Mouse (Mus musculus): ENCODE data around the gene Wwp2. TPM values are rescaled to one million over a fixed set of nuclear protein-coding genes. Genes with fewer than 3 reads are reported as not detected.

Wwp2 gene
- polyA plus RNA-seq, 1 experiment, result 44.0 TPM

- peaks cover 16% of the 10 kb centered on the region; the same call in 1 of the 2 replicates for H3K4me1 ChIP-seq (ENCODE audit: control insufficient read depth, insufficient read depth, low read length)
- H3K36me3 ChIP-seq (ENCODE audit: control insufficient read depth, insufficient read depth, low read length), result no peaks in the 10 kb centered on the region; the same call in 1 of the 2 replicates
- H3K27ac ChIP-seq (ENCODE audit: insufficient read depth, low read depth, low read length), result no peak overlapping the region; the same call in 1 of the 2 replicates
- no peak overlapping the region for H3K4me3 ChIP-seq (ENCODE audit: insufficient read depth, low read depth, low read length)
- no peak for DNase-seq
- no peaks in the 10 kb centered on the region for H3K27me3 ChIP-seq (replicated peaks; ENCODE audit: control insufficient read depth, insufficient read depth, low read length)
- WGBS, result 67% methylated on average over 13 of the region's 13 CpGs
- TF ChIP-seq POLR2A (IDR thresholded peaks at IDR 0.05; ENCODE audit: low read depth, low read length) (no peak), CTCF (conservative IDR thresholded peaks at IDR 0.05; ENCODE audit: insufficient read depth, insufficient read length, low read depth, low read length) (no peak)
Observed at GRCm38 (mm10) chr8:107504239-107504985, 68.2 kb downstream of the Wwp2 start.

GRCm38 (mm10) chr8:107505271-107505670 lies 69.1 kb downstream of the Wwp2 start:
- no peak overlapping the region for H3K4me3 ChIP-seq (ENCODE audit: insufficient read depth, low read depth, low read length)
- DNase-seq, result no peak
- WGBS, result 89% methylated on average over 4 of the region's 4 CpGs
- no peaks in the 10 kb centered on the region for H3K27me3 ChIP-seq (replicated peaks; ENCODE audit: control insufficient read depth, insufficient read depth, low read length)
- no peak overlapping the region for H3K27ac ChIP-seq (ENCODE audit: insufficient read depth, low read depth, low read length)
- H3K36me3 ChIP-seq (ENCODE audit: control insufficient read depth, insufficient read depth, low read length), result no peaks in the 10 kb centered on the region; the same call in 1 of the 2 replicates
- peaks cover 13% of the 10 kb centered on the region; the same call in 1 of the 2 replicates for H3K4me1 ChIP-seq (ENCODE audit: control insufficient read depth, insufficient read depth, low read length)
- TF ChIP-seq CTCF (conservative IDR thresholded peaks at IDR 0.05; ENCODE audit: insufficient read depth, insufficient read length, low read depth, low read length) (no peak), POLR2A (IDR thresholded peaks at IDR 0.05; ENCODE audit: low read depth, low read length) (no peak)

- no peak for TF ChIP-seq CTCF (conservative IDR thresholded peaks at IDR 0.05; ENCODE audit: insufficient read depth, insufficient read length, low read depth, low read length)
- TF ChIP-seq POLR2A (IDR thresholded peaks at IDR 0.05; ENCODE audit: low read depth, low read length), result no peak
- H3K4me1 ChIP-seq (ENCODE audit: control insufficient read depth, insufficient read depth, low read length), result peaks cover 13% of the 10 kb centered on the region; the same call in 1 of the 2 replicates
- 96% methylated on average over 1 of the region's 1 CpGs for WGBS
- DNase-seq, result no peak
- H3K36me3 ChIP-seq (ENCODE audit: control insufficient read depth, insufficient read depth, low read length), result no peaks in the 10 kb centered on the region; the same call in 1 of the 2 replicates
- H3K27ac ChIP-seq (ENCODE audit: insufficient read depth, low read depth, low read length), result no peak overlapping the region
- H3K27me3 ChIP-seq (replicated peaks; ENCODE audit: control insufficient read depth, insufficient read depth, low read length), result no peaks in the 10 kb centered on the region
- H3K4me3 ChIP-seq (ENCODE audit: insufficient read depth, low read depth, low read length), result no peak overlapping the region
Observed at GRCm38 (mm10) chr8:107507019-107507418, 70.9 kb downstream of the Wwp2 start.

GRCm38 (mm10) chr8:107510204-107510603 lies 74.0 kb downstream of the Wwp2 start:
- no peaks in the 10 kb centered on the region; the same call in 1 of the 2 replicates for H3K36me3 ChIP-seq (ENCODE audit: control insufficient read depth, insufficient read depth, low read length)
- H3K4me3 ChIP-seq (ENCODE audit: insufficient read depth, low read depth, low read length), result no peak overlapping the region
- 93% methylated on average over 5 of the region's 5 CpGs for WGBS
- no peak for DNase-seq
- no peaks in the 10 kb centered on the region for H3K27me3 ChIP-seq (replicated peaks; ENCODE audit: control insufficient read depth, insufficient read depth, low read length)
- TF ChIP-seq POLR2A (IDR thresholded peaks at IDR 0.05; ENCODE audit: low read depth, low read length) (no peak), CTCF (conservative IDR thresholded peaks at IDR 0.05; ENCODE audit: insufficient read depth, insufficient read length, low read depth, low read length) (no peak)
- no peaks in the 10 kb centered on the region for H3K4me1 ChIP-seq (ENCODE audit: control insufficient read depth, insufficient read depth, low read length)
- no peak overlapping the region for H3K27ac ChIP-seq (ENCODE audit: insufficient read depth, low read depth, low read length)

- Histone ChIP-seq H3K36me3 (ENCODE audit: control insufficient read depth, insufficient read depth, low read length) (no peaks in the 10 kb centered on the region; the same call in 1 of the 2 replicates), H3K4me1 (ENCODE audit: control insufficient read depth, insufficient read depth, low read length) (no peaks in the 10 kb centered on the region), H3K27ac (ENCODE audit: insufficient read depth, low read depth, low read length) (no peak overlapping the region), H3K4me3 (ENCODE audit: insufficient read depth, low read depth, low read length) (no peak overlapping the region), H3K27me3 (replicated peaks; ENCODE audit: control insufficient read depth, insufficient read depth, low read length) (no peaks in the 10 kb centered on the region)
- no peak for DNase-seq
- TF ChIP-seq POLR2A (IDR thresholded peaks at IDR 0.05; ENCODE audit: low read depth, low read length) (no peak), CTCF (conservative IDR thresholded peaks at IDR 0.05; ENCODE audit: insufficient read depth, insufficient read length, low read depth, low read length) (no peak)
- WGBS, result 96% methylated on average over 3 of the region's 3 CpGs
Observed at GRCm38 (mm10) chr8:107510766-107511165, 74.6 kb downstream of the Wwp2 start.

GRCm38 (mm10) chr8:107513249-107513648 lies 77.1 kb downstream of the Wwp2 start:
- H3K27me3 ChIP-seq (replicated peaks; ENCODE audit: control insufficient read depth, insufficient read depth, low read length), result no peaks in the 10 kb centered on the region
- H3K4me3 ChIP-seq (ENCODE audit: insufficient read depth, low read depth, low read length), result no peak overlapping the region
- H3K36me3 ChIP-seq (ENCODE audit: control insufficient read depth, insufficient read depth, low read length), result no peaks in the 10 kb centered on the region
- no peak overlapping the region for H3K27ac ChIP-seq (ENCODE audit: insufficient read depth, low read depth, low read length)
- TF ChIP-seq CTCF (conservative IDR thresholded peaks at IDR 0.05; ENCODE audit: insufficient read depth, insufficient read length, low read depth, low read length) (no peak), POLR2A (IDR thresholded peaks at IDR 0.05; ENCODE audit: low read depth, low read length) (no peak)
- no peaks in the 10 kb centered on the region for H3K4me1 ChIP-seq (ENCODE audit: control insufficient read depth, insufficient read depth, low read length)
- DNase-seq, result no peak
- 81% methylated on average over 2 of the region's 2 CpGs for WGBS

- 91% methylated on average over 6 of the region's 6 CpGs for WGBS
- Histone ChIP-seq H3K36me3 (ENCODE audit: control insufficient read depth, insufficient read depth, low read length) (no peaks in the 10 kb centered on the region), H3K4me1 (ENCODE audit: control insufficient read depth, insufficient read depth, low read length) (no peaks in the 10 kb centered on the region), H3K27me3 (replicated peaks; ENCODE audit: control insufficient read depth, insufficient read depth, low read length) (no peaks in the 10 kb centered on the region), H3K27ac (ENCODE audit: insufficient read depth, low read depth, low read length) (no peak overlapping the region), H3K4me3 (ENCODE audit: insufficient read depth, low read depth, low read length) (no peak overlapping the region)
- no peak for TF ChIP-seq CTCF (conservative IDR thresholded peaks at IDR 0.05; ENCODE audit: insufficient read depth, insufficient read length, low read depth, low read length)
- TF ChIP-seq POLR2A (IDR thresholded peaks at IDR 0.05; ENCODE audit: low read depth, low read length), result no peak
- no peak for DNase-seq
Observed at GRCm38 (mm10) chr8:107514949-107515721, 79.0 kb downstream of the Wwp2 start.

Measured in kidney, adult 2 months (tissue).